21 mouse cellular contexts compared by ENCODE assay signal in the genomic region with DNA sequence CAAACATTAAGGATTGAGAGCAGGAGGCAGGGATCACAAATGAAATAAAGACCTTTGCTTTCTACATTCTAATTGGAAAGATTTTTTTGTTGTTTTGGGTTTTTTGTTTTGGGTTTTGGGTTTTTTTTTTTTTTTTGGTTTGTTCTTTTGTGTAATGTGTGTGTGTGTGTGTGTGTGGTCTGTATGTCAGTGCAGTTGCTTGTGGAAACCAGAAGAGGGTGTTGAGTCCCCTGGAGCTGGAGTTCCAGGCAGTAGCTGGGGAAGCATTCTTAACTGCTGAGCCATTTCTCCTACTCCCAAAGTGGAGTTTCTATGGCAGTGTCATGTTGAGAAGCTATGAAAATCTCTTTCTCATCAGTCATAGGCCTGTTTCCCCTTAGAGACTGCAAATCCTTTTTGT. TPM values are rescaled to one million over a fixed set of nuclear protein-coding genes. Genes with fewer than 3 reads are reported as not detected.
DNase-seq lines count a peak whose midpoint lies in the region; ATAC-seq and TF ChIP-seq lines count a peak whose summit lies in the region.
"Had no signal": no experiment of that assay in that cellular context is flagged by ENCODE, and none has a peak within 500 bp of the region (broad histone marks: within the 10 kb centered on the region; RNA-seq: fewer than 3 reads in every experiment).

No protein-coding gene starts in this region.

- H3K4me2 ChIP-seq in lung, embryonic 14.5 days, result no peak overlapping the region

- ATAC-seq in lung, embryonic 14.5 days (ENCODE audit: insufficient read depth), result no peak
- ATAC-seq: forebrain, embryonic 13.5 days; hindbrain, embryonic 16.5 days; Patski had no signal

- H3K9ac ChIP-seq in lung, embryonic 14.5 days, result no peak overlapping the region
- H3K9ac ChIP-seq: embryonic facial prominence, embryonic 15.5 days; forebrain, embryonic 13.5 days; heart, embryonic 15.5 days had no signal

- 0 out of 2 replicates have a peak, but pooled peaks have one; percentile 13 for TF ChIP-seq CTCF in lung, embryonic 14.5 days (IDR thresholded peaks at IDR 0.05; ENCODE audit: low read depth)
- TF ChIP-seq CTCF in E14TG2a.4 (conservative IDR thresholded peaks at IDR 0.05; ENCODE audit: low read length), result peak; percentile 18

- no peaks in the 10 kb centered on the region for H3K36me3 ChIP-seq in lung, embryonic 14.5 days (ENCODE audit: insufficient read depth)
- H3K36me3 ChIP-seq in E14TG2a.4 (ENCODE audit: insufficient read depth, low read length), result peaks cover 21% of the 10 kb centered on the region
- H3K36me3 ChIP-seq: embryonic facial prominence, embryonic 10.5 days; embryonic facial prominence, embryonic 15.5 days; heart, embryonic 10.5 days; heart, embryonic 15.5 days; limb, embryonic 13.5 days had no signal

- H3K4me1 ChIP-seq in lung, embryonic 14.5 days (ENCODE audit: insufficient read depth), result peaks cover 7% of the 10 kb centered on the region; the same call in 1 of the 2 replicates
- peaks cover 45% of the 10 kb centered on the region for H3K4me1 ChIP-seq in E14TG2a.4 (replicated peaks; ENCODE audit: low read depth, low read length)

- no peaks in the 10 kb centered on the region for H3K27me3 ChIP-seq in lung, embryonic 14.5 days (ENCODE audit: insufficient read depth, low read length)
- no peaks in the 10 kb centered on the region for H3K27me3 ChIP-seq in E14TG2a.4 (ENCODE audit: insufficient read depth, low read length)
- H3K27me3 ChIP-seq: embryonic facial prominence, embryonic 15.5 days; forebrain, embryonic 13.5 days; heart, embryonic 15.5 days; limb, embryonic 13.5 days; Patski had no signal

- H3K4me3 ChIP-seq in lung, embryonic 14.5 days (ENCODE audit: low read depth, low read length), result no peak overlapping the region
- no peak overlapping the region for H3K4me3 ChIP-seq in E14TG2a.4 (replicated peaks; ENCODE audit: low read length)
- H3K4me3 ChIP-seq: forebrain, embryonic 13.5 days had no signal

- no peak for DNase-seq in lung, embryonic 14.5 days
- no peak for DNase-seq in lung, postnatal 10 days
- DNase-seq in 416B (ENCODE audit: low read depth) (peak; percentile 51), R1 (ENCODE audit: low read depth, low spot score) (peak; percentile 71)
- no peak for DNase-seq in thymus, postnatal 25 days
- no peak for DNase-seq in cerebellum, adult 9-11 months
- DNase-seq: adrenal gland, adult 2 months; cerebellum, adult 2 months; gastrocnemius, postnatal 14 days; kidney, postnatal 25 days; midbrain, embryonic 14.5 days; right cerebral cortex, postnatal 25 days had no signal

- H3K27ac ChIP-seq in lung, embryonic 14.5 days (ENCODE audit: low read depth), result no peak overlapping the region
- H3K27ac ChIP-seq: forebrain, embryonic 13.5 days; heart, embryonic 15.5 days had no signal

- no peaks in the 10 kb centered on the region for H3K9me3 ChIP-seq in lung, embryonic 14.5 days (ENCODE audit: low read depth, low read length)
- no peaks in the 10 kb centered on the region for H3K9me3 ChIP-seq in E14TG2a.4 (ENCODE audit: low read length)
- H3K9me3 ChIP-seq: embryonic facial prominence, embryonic 10.5 days; embryonic facial prominence, embryonic 15.5 days; forebrain, embryonic 13.5 days; heart, embryonic 10.5 days; heart, embryonic 15.5 days; limb, embryonic 13.5 days had no signal

RNA-seq across cellular contexts. Expression of gene Saysd1, which starts 54.0 kb away (rescaled TPM):
- 12.7 and 13.5 TPM in 2 replicates for polyA plus RNA-seq in lung, embryonic 14.5 days (2014; fragmentation: Nextera tagmentation; extraction: Ambion mirVana)

Comparison
In these comparisons a context has a peak if more than half of its experiments do, and no peak if none do; other contexts are left out.
1. DNase-seq: peak in 416B (single experiment) and R1 (single experiment); none in lung, embryonic 14.5 days (single experiment), lung, postnatal 10 days (single experiment), thymus, postnatal 25 days (single experiment) and cerebellum, adult 9-11 months (single experiment).